Mouse (Mus musculus) small intestine, adult 2 months (tissue): ENCODE data around the gene Cchcr1. TPM values are rescaled to one million over a fixed set of nuclear protein-coding genes. Genes with fewer than 3 reads are reported as not detected.

ENCODE experiments used
- H3K27ac ChIP-seq: fragments of 200-500 bp; 2 replicates; pipeline ENCODE4 v1.5.1; 2012; ENCODE audit warnings: low read depth, low read length, control low read depth, inconsistent platforms; ENCODE audit not compliant: insufficient read depth
- H3K27me3 ChIP-seq: fragments of 200-500 bp; 2 replicates; pipeline ENCODE4 v1.6.1; 2012; ENCODE audit warnings: mild to moderate bottlenecking, moderate library complexity, low read length, inconsistent platforms; ENCODE audit not compliant: control insufficient read depth, insufficient read depth
- H3K36me3 ChIP-seq: fragments of 200-500 bp; 2 replicates; pipeline ENCODE4 v1.6.1; 2012; ENCODE audit warnings: mild to moderate bottlenecking, low read length, control low read depth, inconsistent platforms; ENCODE audit not compliant: control insufficient read depth, insufficient read depth
- H3K4me1 ChIP-seq: fragments of 200-500 bp; 2 replicates; pipeline ENCODE4 v1.6.1; 2012; ENCODE audit warnings: low read length, inconsistent platforms, mixed read lengths; ENCODE audit not compliant: control insufficient read depth, insufficient read depth, insufficient read length
- H3K4me3 ChIP-seq: fragments of 200-500 bp; 2 replicates; pipeline ENCODE4 v1.5.1; 2012; ENCODE audit warnings: low read depth, mild to moderate bottlenecking, control low read depth, inconsistent platforms, low read length, moderate library complexity
- CTCF ChIP-seq: fragments of 200-500 bp; IDR thresholded peaks from 2 replicates; pipeline ENCODE4 v1.5.1; 2012; ENCODE audit warnings: low read depth, mild to moderate bottlenecking, control low read depth, inconsistent platforms, low read length, moderate library complexity, mixed read lengths; ENCODE audit not compliant: insufficient replicate concordance, insufficient read length; ENCODE audit errors: extremely low read depth
- POLR2A ChIP-seq: fragments of 200-500 bp; IDR thresholded peaks from 2 replicates; pipeline ENCODE4 v1.6.1; 2012; ENCODE audit warnings: low read depth, mild to moderate bottlenecking, control low read depth, inconsistent platforms, low read length, moderate library complexity
- WGBS: fragments of 180-500 bp; shearing (Covaris S2); methylation state at CpG from one replicate; pipeline ENCODE4 v1.1.7; 2018; 5-methylcytosine and 5-hydroxymethylcytosine counted together
- polyA plus RNA-seq: library from polyadenylated mRNA; depleted of rRNA; stranded (reverse); fragments of >200 nt; gene quantifications from 2 replicates; pipeline ENCODE4 v1.2.3, GENCODE M21; 2012

The Cchcr1 gene
- polyA plus RNA-seq, 1 experiment = 3.5 TPM

GRCm38 (mm10) chr17:35490320-35490719 is 26.6 kb upstream of the Cchcr1 start:
- whole genome bisulfite sequencing = 75% methylated on average over 5 of the region's 5 CpGs
- H3K36me3 ChIP-seq = no peaks in the 10 kb centered on the region
- TF ChIP-seq CTCF (no peak), POLR2A (no peak)
- no peaks in the 10 kb centered on the region for H3K4me1 ChIP-seq
- H3K27me3 ChIP-seq = no peaks in the 10 kb centered on the region
- H3K4me3 ChIP-seq = no peak overlapping the region
- H3K27ac ChIP-seq = no peak overlapping the region

DNA sequence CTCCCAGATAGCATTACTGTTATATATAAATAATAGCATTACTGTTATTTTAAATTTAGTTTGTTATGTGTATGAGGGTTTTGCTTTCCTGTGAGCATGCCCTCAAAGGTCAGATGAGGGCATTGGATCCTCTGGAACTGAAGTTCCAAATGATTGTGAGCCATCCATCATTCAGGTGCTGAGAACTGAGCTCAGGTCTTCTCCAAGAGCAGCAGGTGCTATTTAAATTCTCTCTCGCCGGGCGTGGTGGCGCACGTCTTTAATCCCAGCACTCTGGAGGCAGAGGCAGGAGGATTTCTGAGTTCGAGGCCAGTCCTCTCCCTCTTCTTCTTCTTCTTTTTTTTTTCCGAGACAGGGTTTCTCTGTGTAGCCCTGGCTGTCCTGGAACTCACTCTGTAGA is 19.8 kb upstream of the Cchcr1 start:
- Histone ChIP-seq H3K27me3 (no peaks in the 10 kb centered on the region), H3K4me1 (no peaks in the 10 kb centered on the region), H3K27ac (no peak overlapping the region), H3K36me3 (no peaks in the 10 kb centered on the region), H3K4me3 (no peak overlapping the region)
- 89% methylated on average over 7 of the region's 7 CpGs for WGBS
- no peak for TF ChIP-seq POLR2A
- TF ChIP-seq CTCF = no peak

DNA sequence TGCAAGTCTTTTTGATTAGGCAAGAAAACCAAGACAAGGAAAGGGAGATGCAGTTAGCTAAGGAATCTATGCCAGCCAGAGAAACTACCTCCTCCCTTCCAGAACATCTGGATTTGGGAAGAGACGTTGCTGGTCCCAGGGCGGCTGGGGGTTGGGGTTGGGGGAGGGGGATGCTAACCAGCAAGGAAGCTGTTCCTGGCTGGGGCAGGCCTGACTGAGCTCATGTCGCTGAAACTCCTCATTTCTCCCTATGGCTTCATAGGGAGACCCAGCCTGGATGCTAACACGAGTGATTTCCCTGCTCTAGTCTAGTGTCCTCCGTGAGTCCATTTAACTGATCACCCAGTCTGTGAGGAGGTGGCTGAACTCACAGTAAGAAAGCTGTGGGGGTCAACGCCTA is 14.7 kb upstream of the Cchcr1 start:
- 55% methylated on average over 6 of the region's 6 CpGs for WGBS
- Histone ChIP-seq H3K4me3 (no peak overlapping the region), H3K36me3 (no peaks in the 10 kb centered on the region), H3K4me1 (no peaks in the 10 kb centered on the region), H3K27me3 (no peaks in the 10 kb centered on the region), H3K27ac (no peak overlapping the region)
- no peak for TF ChIP-seq POLR2A
- TF ChIP-seq CTCF = no peak

DNA sequence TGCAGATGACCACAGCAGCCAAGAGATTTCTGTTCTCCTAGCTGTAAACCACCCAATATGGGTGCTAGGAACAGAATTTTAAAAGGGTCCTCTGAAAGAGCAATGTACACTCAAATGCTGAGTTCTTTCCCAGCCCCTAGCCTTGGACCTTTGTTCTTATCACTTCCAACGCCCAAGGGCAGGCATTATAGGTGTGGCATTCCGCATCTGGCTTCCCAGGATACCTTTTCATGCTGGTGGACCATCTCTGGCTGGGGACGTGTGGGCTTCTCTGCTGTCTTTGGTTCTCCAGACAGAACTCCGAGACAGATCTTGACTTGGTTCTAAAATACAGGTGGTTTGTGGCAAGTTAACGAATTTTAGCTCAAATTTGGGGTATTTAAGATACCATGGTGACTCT is 14.1 kb upstream of the Cchcr1 start:
- Histone ChIP-seq H3K36me3 (no peaks in the 10 kb centered on the region), H3K4me3 (no peak overlapping the region), H3K4me1 (no peaks in the 10 kb centered on the region), H3K27me3 (no peaks in the 10 kb centered on the region), H3K27ac (no peak overlapping the region)
- WGBS = 40% methylated on average over 5 of the region's 5 CpGs
- TF ChIP-seq POLR2A (no peak), CTCF (no peak)

DNA sequence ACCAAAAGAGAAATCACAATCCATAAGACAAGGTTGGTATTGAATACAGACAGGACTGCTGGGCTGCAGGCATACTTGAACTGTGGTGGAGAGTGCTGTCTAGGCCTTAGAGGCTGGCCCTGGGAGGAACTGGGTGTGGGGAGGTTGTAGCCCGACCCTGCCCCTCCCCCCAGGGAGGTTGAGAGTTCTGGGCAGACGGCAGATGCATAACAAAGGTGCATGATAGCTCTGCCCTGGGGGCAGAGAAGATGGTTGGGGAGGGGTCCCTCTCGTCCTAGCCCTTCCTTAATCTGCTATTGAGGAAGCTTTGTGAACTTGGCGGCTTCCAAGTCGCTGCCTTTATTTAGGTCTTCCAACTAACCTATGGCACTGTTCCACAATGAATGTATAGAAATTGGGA is 13.1 kb upstream of the Cchcr1 start:
- Histone ChIP-seq H3K27ac (no peak overlapping the region), H3K4me3 (no peak overlapping the region), H3K27me3 (no peaks in the 10 kb centered on the region), H3K4me1 (no peaks in the 10 kb centered on the region), H3K36me3 (no peaks in the 10 kb centered on the region)
- 56% methylated on average over 5 of the region's 5 CpGs for WGBS
- no peak for TF ChIP-seq POLR2A
- TF ChIP-seq CTCF = no peak

GRCm38 (mm10) chr17:35504628-35505481 is 12.0 kb upstream of the Cchcr1 start:
- H3K4me1 ChIP-seq = no peaks in the 10 kb centered on the region
- TF ChIP-seq CTCF = no peak
- TF ChIP-seq POLR2A = no peak
- 71% methylated on average over 8 of the region's 8 CpGs for WGBS
- no peak overlapping the region for H3K27ac ChIP-seq
- no peaks in the 10 kb centered on the region for H3K36me3 ChIP-seq
- H3K27me3 ChIP-seq = no peaks in the 10 kb centered on the region; the same call in 1 of the 2 replicates
- H3K4me3 ChIP-seq = no peak overlapping the region

GRCm38 (mm10) chr17:35505776-35506175 is 11.1 kb upstream of the Cchcr1 start, which contains the start of gene Pou5f1:
Pou5f1 (plus strand) TSS chr17:35506018.
- Histone ChIP-seq H3K36me3 (no peaks in the 10 kb centered on the region), H3K4me1 (no peaks in the 10 kb centered on the region), H3K27me3 (no peaks in the 10 kb centered on the region; the same call in 1 of the 2 replicates), H3K4me3 (no peak within 1 kb of the TSS), H3K27ac (no peak within 1 kb of the TSS)
- TF ChIP-seq CTCF (no peak), POLR2A (no peak)
- 86% methylated on average over 13 of the region's 13 CpGs for WGBS
